Mouse (Mus musculus) layer of hippocampus, postnatal 10 days (tissue): ENCODE data around the gene Cnnm3. TPM values are rescaled to one million over a fixed set of nuclear protein-coding genes. Genes with fewer than 3 reads are reported as not detected.

Experiments
- DNase-seq, 2 experiments: peaks; one replicate each; pipeline ENCODE4 v3.0.0; 2021; ENCODE audit warnings: low spot score in 2 of 2
- microRNA-seq, 2 experiments: library from miRNA; unstranded; fragments of <30 nt; microRNA quantifications; one replicate each; pipeline ENCODE4 v1.2.0; 2021
- total RNA-seq, 2 experiments: library from RNA; stranded (reverse); gene quantifications; 2 replicates each; pipeline ENCODE4 v1.2.3; 2021

The Cnnm3 gene
- total RNA-seq, 2 experiments from 2014 or later, result 35.0 to 39.8 TPM

DNA sequence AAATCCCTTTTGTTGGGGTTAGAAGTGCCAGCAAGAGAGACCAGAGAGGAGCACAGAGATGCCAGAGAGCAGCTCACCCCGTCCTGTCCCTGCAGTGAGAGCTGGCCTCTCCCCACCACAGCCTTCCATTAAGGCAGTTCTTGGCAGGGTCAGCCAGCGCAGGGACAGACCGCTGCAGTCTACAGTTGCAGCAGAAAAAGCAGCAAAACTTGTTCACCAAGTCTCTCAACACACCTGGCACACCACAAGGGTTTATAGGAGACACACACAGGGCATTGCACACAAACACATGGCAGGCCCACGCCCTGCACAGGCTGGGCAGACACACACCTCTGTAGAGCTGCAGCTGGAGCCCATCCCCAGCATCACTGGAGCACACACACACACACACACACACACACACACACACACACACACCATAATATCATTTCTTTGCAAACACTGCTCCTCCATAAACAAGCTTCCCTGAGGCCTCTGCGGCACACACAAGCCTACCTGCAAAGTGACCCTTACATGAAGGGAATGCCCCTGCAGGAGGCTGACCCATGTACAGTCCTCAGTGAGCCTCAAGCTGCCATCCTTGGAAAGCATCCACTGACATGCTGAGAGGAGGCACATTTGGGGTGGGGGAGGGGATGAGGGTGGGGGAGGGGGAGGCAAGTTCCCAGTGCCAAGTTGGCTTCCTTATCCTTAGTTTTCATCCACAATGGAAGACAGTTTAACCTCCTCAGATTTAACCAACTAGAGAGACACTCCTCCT, 62.7 kb downstream of the Cnnm3 start:
- no peak for DNase-seq

DNA sequence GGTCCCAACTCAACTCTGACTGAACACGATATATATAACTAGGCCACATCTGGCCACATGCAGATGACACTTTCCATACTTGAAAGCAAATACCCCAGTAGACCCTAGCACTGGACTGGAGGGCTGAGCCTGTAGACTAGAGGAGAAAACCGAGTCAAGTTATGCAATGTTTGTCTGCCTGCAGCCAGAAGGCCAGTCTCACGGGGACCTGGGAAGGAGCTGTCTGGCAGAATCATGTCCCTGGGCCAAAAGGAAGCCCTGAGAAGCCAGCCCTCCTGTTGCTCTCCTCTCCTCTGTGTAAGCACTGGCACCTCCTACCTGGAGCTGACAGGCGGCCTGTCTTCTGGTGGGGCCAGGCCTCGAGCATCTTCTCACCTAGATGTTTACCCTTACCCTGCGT, 63.7 kb downstream of the Cnnm3 start:
- DNase-seq, result no peak

DNA sequence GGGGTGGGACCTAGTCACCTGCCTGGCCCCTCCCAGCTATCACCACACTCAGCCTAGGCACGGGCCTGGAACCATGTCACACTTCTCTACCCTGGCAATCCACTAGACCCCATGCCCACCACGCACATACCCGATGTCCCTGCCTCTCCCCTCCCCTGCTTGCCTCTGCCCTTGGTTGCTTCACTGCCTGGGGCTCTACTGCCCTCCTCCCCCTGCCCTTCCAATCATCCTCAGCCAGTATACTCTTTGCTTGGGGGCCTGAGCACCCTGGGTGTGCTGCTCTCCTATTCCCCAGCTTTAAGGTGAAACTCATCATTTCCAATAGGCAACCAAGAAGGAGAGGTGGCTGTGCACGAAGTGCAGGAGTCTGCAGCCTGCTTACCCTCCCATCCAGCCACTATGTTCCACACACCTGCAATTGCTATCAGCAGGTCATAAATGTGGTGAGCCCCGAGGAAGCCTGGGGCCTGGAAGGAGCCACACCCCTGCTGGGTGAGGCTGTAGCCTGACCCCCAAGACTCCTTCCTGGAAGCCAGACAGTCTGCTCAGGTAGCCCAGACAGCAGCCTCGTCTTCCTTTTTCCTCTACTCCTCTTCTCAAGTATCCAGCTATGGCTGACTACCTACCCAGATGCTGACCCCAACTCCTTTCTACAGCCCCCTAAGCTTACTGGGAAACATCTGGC, 65.5 kb downstream of the Cnnm3 start:
- DNase-seq, result no peak

Small RNAs within 50 kb of the gene (microRNA-seq; reads per million reads assigned to microRNA genes)
- 0 to 0.20 reads per million in 2 experiments for gene Gm47280

Other genes with a start within 250 kb of the Cnnm3 start
- under 1 TPM; 0.54 to 0.62 TPM for gene Neurl3, start 237.2 kb upstream of the Cnnm3 start, total RNA-seq
- 10 to 100 TPM; 13.7 to 14.8 TPM for gene Arid5a, start 204.1 kb upstream of the Cnnm3 start, total RNA-seq
- 10 to 100 TPM; 55.0 to 57.3 TPM for gene Kansl3, start 142.7 kb upstream of the Cnnm3 start, total RNA-seq
- gene Fer1l5, start 139.6 kb upstream of the Cnnm3 start, total RNA-seq, result not detected
- gene Lman2l, start 66.6 kb upstream of the Cnnm3 start, total RNA-seq, result 10 to 100 TPM; 50.1 to 51.2 TPM
- gene Cnnm4, start 40.2 kb upstream of the Cnnm3 start, total RNA-seq, result 10 to 100 TPM; 18.3 to 18.5 TPM
- 1 to 10 TPM; 4.9 to 5.0 TPM for gene Ankrd23, start 25.0 kb downstream of the Cnnm3 start, total RNA-seq
- gene Gm42417, start 27.6 kb downstream of the Cnnm3 start, total RNA-seq, result under 1 TPM in 1 of 2 experiments, not detected in 1; 0.18 TPM
- 10 to 100 TPM; 10.9 to 15.9 TPM for gene Ankrd39, start 35.6 kb downstream of the Cnnm3 start, total RNA-seq
- gene Sema4c, start 46.5 kb downstream of the Cnnm3 start, total RNA-seq, result 10 to 100 TPM; 21.6 to 24.6 TPM
- gene Fam178b, start 171.3 kb downstream of the Cnnm3 start, total RNA-seq, result under 1 TPM in 1 of 2 experiments, not detected in 1; 0.78 TPM
- 100 to 1,000 TPM; 732 to 792 TPM for gene Cox5b, start 179.6 kb downstream of the Cnnm3 start, total RNA-seq
- gene 4933424G06Rik, start 198.3 kb downstream of the Cnnm3 start, total RNA-seq, result 1 to 10 TPM; 1.2 TPM
- 100 to 1,000 TPM; 187 to 191 TPM for gene Actr1b, start 202.6 kb downstream of the Cnnm3 start, total RNA-seq
- 1 to 10 TPM; 3.0 to 3.2 TPM for gene Zap70, start 249.9 kb downstream of the Cnnm3 start, total RNA-seq